13 mouse cellular contexts compared by ENCODE assay signal in the genomic region with DNA sequence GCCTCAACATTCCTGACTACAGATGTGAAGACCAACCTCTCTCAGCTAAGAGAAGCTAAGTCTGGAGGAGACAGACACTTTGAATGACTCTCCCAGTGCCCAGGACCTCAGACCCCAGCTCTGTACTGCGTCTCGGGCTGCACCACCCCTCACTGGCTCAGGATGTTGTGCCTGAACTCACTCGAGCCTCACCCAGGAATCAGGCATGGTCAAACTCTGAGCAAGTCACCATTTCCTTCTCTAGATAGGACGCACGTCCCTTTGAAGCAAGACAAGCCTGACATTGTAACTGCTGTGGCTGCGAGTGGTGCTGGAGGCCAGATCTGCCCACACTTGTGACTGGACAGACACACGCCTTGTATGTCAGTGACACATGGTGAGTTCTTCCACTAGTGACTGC.
DNase-seq lines count a peak whose midpoint lies in the region; ATAC-seq lines count a peak whose summit lies in the region.
"Had no signal": no experiment of that assay in that cellular context is flagged by ENCODE, and none has a peak within 500 bp of the region (broad histone marks: within the 10 kb centered on the region; RNA-seq: fewer than 3 reads in every experiment).

No protein-coding gene starts in this region.

- H3K36me3 ChIP-seq in megakaryocyte, embryonic 14.5 days (replicated peaks; ENCODE audit: low read length) = no peaks in the 10 kb centered on the region
- no peaks in the 10 kb centered on the region for H3K36me3 ChIP-seq in forebrain, embryonic 13.5 days (ENCODE audit: poor library complexity, severe bottlenecking)
- H3K36me3 ChIP-seq in hindbrain, embryonic 15.5 days = no peaks in the 10 kb centered on the region
- no peaks in the 10 kb centered on the region for H3K36me3 ChIP-seq in neural tube, embryonic 14.5 days (ENCODE audit: control insufficient read depth, insufficient read depth, low read length)
- H3K36me3 ChIP-seq: heart, embryonic 15.5 days had no signal

- H3K27me3 ChIP-seq in megakaryocyte, embryonic 14.5 days (replicated peaks) = no peaks in the 10 kb centered on the region
- no peaks in the 10 kb centered on the region for H3K27me3 ChIP-seq in forebrain, embryonic 13.5 days
- H3K27me3 ChIP-seq in hindbrain, embryonic 15.5 days = no peaks in the 10 kb centered on the region
- H3K27me3 ChIP-seq in neural tube, embryonic 14.5 days (ENCODE audit: control insufficient read depth, insufficient read depth, low read length) = no peaks in the 10 kb centered on the region
- H3K27me3 ChIP-seq: heart, embryonic 15.5 days had no signal

- peak overlapping the region; percentile 25 for H3K4me3 ChIP-seq in megakaryocyte, embryonic 14.5 days (replicated peaks)
- H3K4me3 ChIP-seq in forebrain, embryonic 13.5 days = no peak overlapping the region
- no peak overlapping the region for H3K4me3 ChIP-seq in hindbrain, embryonic 15.5 days
- H3K4me3 ChIP-seq in neural tube, embryonic 14.5 days (ENCODE audit: low read depth, low read length) = no peak overlapping the region
- H3K4me3 ChIP-seq: erythroblast, embryonic 14.5 days; heart, embryonic 15.5 days had no signal

- 0 out of 2 replicates have a peak overlapping the region, but pooled peaks have one; percentile 23 for H3K9ac ChIP-seq in forebrain, embryonic 13.5 days
- H3K9ac ChIP-seq in hindbrain, embryonic 15.5 days = no peak overlapping the region
- no peak overlapping the region for H3K9ac ChIP-seq in neural tube, embryonic 14.5 days (replicated peaks; ENCODE audit: low read depth, low read length)
- H3K9ac ChIP-seq: heart, embryonic 15.5 days; liver, postnatal 0 days had no signal

- ATAC-seq in megakaryocyte, adult 5-6 weeks (ENCODE audit: poor library complexity, severe bottlenecking) = no peak
- peak; percentile 31 for ATAC-seq in forebrain, embryonic 13.5 days
- peak; percentile 36; the same call in 1 of the 2 replicates for ATAC-seq in hindbrain, embryonic 15.5 days (ENCODE audit: low FRiP score, low read depth)
- ATAC-seq in neural tube, embryonic 14.5 days (ENCODE audit: low read depth) = 0 out of 2 replicates have a peak, but pooled peaks have one; percentile 5
- ATAC-seq: CD4-positive, CD25-positive, alpha-beta regulatory T cell, adult 4 months; liver, postnatal 0 days had no signal

- H3K27ac ChIP-seq in forebrain, embryonic 13.5 days = peak overlapping the region; percentile 80
- H3K27ac ChIP-seq in hindbrain, embryonic 15.5 days (replicated peaks) = peak overlapping the region; percentile 59; the same call in 1 of the 2 replicates
- peak overlapping the region; percentile 71; the same call in 1 of the 2 replicates for H3K27ac ChIP-seq in neural tube, embryonic 14.5 days (ENCODE audit: low read depth, low read length)
- H3K27ac ChIP-seq: heart, embryonic 15.5 days had no signal

- 66% methylated on average over 7 of the region's 7 CpGs for WGBS in forebrain, embryonic 13.5 days
- WGBS in hindbrain, embryonic 15.5 days = 72% methylated on average over 7 of the region's 7 CpGs
- WGBS in neural tube, embryonic 14.5 days = 54% methylated on average over 7 of the region's 7 CpGs

- no peak for DNase-seq in embryo, embryonic 9.5 days (ENCODE audit: extremely low spot score)
- no peak for DNase-seq in gastrocnemius, postnatal 4 days (ENCODE audit: low spot score in 2 of 2)
- DNase-seq: kidney, adult 2 months; liver, postnatal 0 days; thymus, postnatal 14 days had no signal

- no peaks in the 10 kb centered on the region for H3K4me1 ChIP-seq in megakaryocyte, embryonic 14.5 days
- H3K4me1 ChIP-seq in forebrain, embryonic 13.5 days = peaks cover 17% of the 10 kb centered on the region
- peaks cover 15% of the 10 kb centered on the region for H3K4me1 ChIP-seq in hindbrain, embryonic 15.5 days (replicated peaks)
- H3K4me1 ChIP-seq in neural tube, embryonic 14.5 days (ENCODE audit: control insufficient read depth, insufficient read depth, low read length) = peaks cover 11% of the 10 kb centered on the region; the same call in 1 of the 2 replicates

- H3K4me2 ChIP-seq in forebrain, embryonic 13.5 days = peak overlapping the region; percentile 9; the same call in 1 of the 2 replicates
- no peak overlapping the region for H3K4me2 ChIP-seq in hindbrain, embryonic 15.5 days
- no peak overlapping the region for H3K4me2 ChIP-seq in neural tube, embryonic 14.5 days (ENCODE audit: low read depth, low read length)
- H3K4me2 ChIP-seq: heart, embryonic 15.5 days had no signal

- peaks cover 9% of the 10 kb centered on the region for H3K9me3 ChIP-seq in megakaryocyte, embryonic 14.5 days
- no peaks in the 10 kb centered on the region for H3K9me3 ChIP-seq in forebrain, embryonic 13.5 days (replicated peaks)
- H3K9me3 ChIP-seq in hindbrain, embryonic 15.5 days = no peaks in the 10 kb centered on the region
- H3K9me3 ChIP-seq in neural tube, embryonic 14.5 days (ENCODE audit: control insufficient read depth, low read length) = no peaks in the 10 kb centered on the region
- H3K9me3 ChIP-seq: heart, embryonic 15.5 days had no signal
